Mouse (Mus musculus) embryo, embryonic 10 days (tissue): ENCODE data around the gene Tcte2.
"Not testable (repeated sequence)": the region's sequence is repeated elsewhere in the genome, so short reads cannot be mapped to it uniquely, and the experiment has no call there.

Experiments used
- DNase-seq: peaks from one replicate; pipeline ENCODE4 v3.0.0-alpha.2; 2015; ENCODE audit warnings: low spot score

Gene Tcte2

GRCm38 (mm10) chr17:13682378-13683026 is 79.1 kb downstream of the Tcte2 start:
- DNase-seq: no peak

- DNase-seq: no peak
These were observed 79.9 kb downstream of the Tcte2 start for GRCm38 (mm10) chr17:13681686-13682085.

- DNase-seq: no peak
These were observed 80.5 kb downstream of the Tcte2 start for GRCm38 (mm10) chr17:13681126-13681525.

- no peak for DNase-seq
These were observed 81.3 kb downstream of the Tcte2 start for GRCm38 (mm10) chr17:13680318-13680717.

- DNase-seq: no peak
These were observed 81.9 kb downstream of the Tcte2 start for GRCm38 (mm10) chr17:13679725-13680124.

- DNase-seq: no peak
These were observed 84.1 kb downstream of the Tcte2 start for GRCm38 (mm10) chr17:13677225-13678148.

- DNase-seq: not testable (repeated sequence)
These were observed 85.5 kb downstream of the Tcte2 start for GRCm38 (mm10) chr17:13676099-13676498.

GRCm38 (mm10) chr17:13675630-13676029 is 86.0 kb downstream of the Tcte2 start:
- peak; percentile 67 for DNase-seq

GRCm38 (mm10) chr17:13674695-13675306 is 86.8 kb downstream of the Tcte2 start:
- no peak for DNase-seq

GRCm38 (mm10) chr17:13671732-13672131 is 89.9 kb downstream of the Tcte2 start:
- DNase-seq: no peak

- no peak for DNase-seq
These were observed 91.4 kb downstream of the Tcte2 start for GRCm38 (mm10) chr17:13670227-13670626.

GRCm38 (mm10) chr17:13669206-13669605 is 92.4 kb downstream of the Tcte2 start:
- no peak for DNase-seq

GRCm38 (mm10) chr17:13668052-13669015 is 93.3 kb downstream of the Tcte2 start:
- peak; percentile 76 for DNase-seq

- DNase-seq: no peak
These were observed 94.6 kb downstream of the Tcte2 start for GRCm38 (mm10) chr17:13667006-13667405.

- DNase-seq: no peak
These were observed 95.9 kb downstream of the Tcte2 start for GRCm38 (mm10) chr17:13665731-13666130.

GRCm38 (mm10) chr17:13663386-13664166 is 98.0 kb downstream of the Tcte2 start:
- DNase-seq: no peak
